Mouse (Mus musculus): ENCODE data around the gene Uggt1. TPM values are rescaled to one million over a fixed set of nuclear protein-coding genes. Genes with fewer than 3 reads are reported as not detected.

Uggt1 gene
- polyA plus RNA-seq (2017; shearing (Covaris generic)): 10 to 100 TPM; 19.1 to 22.8 TPM

GRCm38 (mm10) chr1:36244058-36244827 lies at the start of gene Uggt1:
TSS of gene Uggt1 (minus strand) at chr1:36244720.
- ATAC-seq: peak; percentile 92

GRCm38 (mm10) chr1:36293470-36293869 lies 49.0 kb upstream of the Uggt1 start:
- ATAC-seq: peak; percentile 54

GRCm38 (mm10) chr1:36281849-36282248 lies 37.3 kb upstream of the Uggt1 start:
- peak; percentile 75 for ATAC-seq

- ATAC-seq: no peak
Measured at GRCm38 (mm10) chr1:36280938-36281337, 36.4 kb upstream of the Uggt1 start.

- peak; percentile 37 for ATAC-seq
Measured at GRCm38 (mm10) chr1:36279202-36279601, 34.7 kb upstream of the Uggt1 start.

GRCm38 (mm10) chr1:36277267-36278060 lies 32.9 kb upstream of the Uggt1 start:
- no peak for ATAC-seq

- ATAC-seq: no peak
Measured at GRCm38 (mm10) chr1:36275635-36276389, 31.3 kb upstream of the Uggt1 start.

GRCm38 (mm10) chr1:36274455-36274854 lies 29.9 kb upstream of the Uggt1 start, which contains the start of gene Neurl3:
TSS of gene Neurl3 (minus strand) at chr1:36274679.
- peak; percentile 11 for ATAC-seq

GRCm38 (mm10) chr1:36273288-36273687 lies 28.8 kb upstream of the Uggt1 start:
- peak; percentile 74 for ATAC-seq

GRCm38 (mm10) chr1:36272546-36272945 lies 28.0 kb upstream of the Uggt1 start:
- peak; percentile 59 for ATAC-seq

- ATAC-seq: no peak
Measured at GRCm38 (mm10) chr1:36271516-36272230, 27.2 kb upstream of the Uggt1 start.

- ATAC-seq: no peak
Measured at GRCm38 (mm10) chr1:36270666-36271065, 26.1 kb upstream of the Uggt1 start.

GRCm38 (mm10) chr1:36269121-36269795 lies 24.7 kb upstream of the Uggt1 start:
- ATAC-seq: no peak

GRCm38 (mm10) chr1:36267595-36267994 lies 23.1 kb upstream of the Uggt1 start:
- no peak for ATAC-seq

GRCm38 (mm10) chr1:36266293-36266692 lies 21.8 kb upstream of the Uggt1 start:
- ATAC-seq: no peak

GRCm38 (mm10) chr1:36263833-36264488 lies 19.4 kb upstream of the Uggt1 start:
- ATAC-seq: peak; percentile 81

- peak; percentile 33 for ATAC-seq
Measured at GRCm38 (mm10) chr1:36261708-36262504, 17.4 kb upstream of the Uggt1 start.

- ATAC-seq: peak; percentile 24
Measured at GRCm38 (mm10) chr1:36260418-36260817, 15.9 kb upstream of the Uggt1 start.

GRCm38 (mm10) chr1:36259281-36259680 lies 14.8 kb upstream of the Uggt1 start:
- ATAC-seq: no peak

- ATAC-seq: no peak
Measured at GRCm38 (mm10) chr1:36258631-36259030, 14.1 kb upstream of the Uggt1 start.
